Mouse (Mus musculus): ENCODE measurements around the gene Rab37. TPM values are rescaled to one million over a fixed set of nuclear protein-coding genes. Genes with fewer than 3 reads are reported as not detected.

The Rab37 gene
- total RNA-seq, 2 experiments from 2014 or later = 3.3 to 3.4 TPM

DNA sequence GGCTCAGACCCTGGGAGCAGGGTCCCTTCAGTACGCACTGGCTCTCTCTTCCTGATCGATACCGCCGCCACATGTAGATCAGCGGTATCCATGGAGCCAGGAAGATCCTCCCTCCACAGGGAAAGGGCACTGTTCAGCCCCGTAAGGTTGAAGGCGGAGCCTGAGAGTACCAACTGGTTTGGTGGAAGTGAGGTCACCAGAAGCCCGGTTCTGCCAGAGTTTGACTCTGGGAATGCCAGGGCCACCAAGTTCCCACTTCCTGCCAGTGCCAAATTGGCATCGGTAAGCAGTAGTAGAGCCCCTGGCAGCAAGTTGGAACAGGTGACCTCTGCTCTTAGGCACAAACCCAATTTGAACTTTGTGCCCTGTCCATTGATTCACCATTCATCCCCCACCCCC is 73.7 kb downstream of the Rab37 start:
- H3K4me3 ChIP-seq = peak overlapping the region; percentile 79
- TF ChIP-seq CTCF (conservative IDR thresholded peaks at IDR 0.05) = no peak
- H3K27ac ChIP-seq = peak overlapping the region; percentile 79
- DNase-seq (ENCODE audit: low spot score in 2 of 2) = peak; percentile 40 to 57

DNA sequence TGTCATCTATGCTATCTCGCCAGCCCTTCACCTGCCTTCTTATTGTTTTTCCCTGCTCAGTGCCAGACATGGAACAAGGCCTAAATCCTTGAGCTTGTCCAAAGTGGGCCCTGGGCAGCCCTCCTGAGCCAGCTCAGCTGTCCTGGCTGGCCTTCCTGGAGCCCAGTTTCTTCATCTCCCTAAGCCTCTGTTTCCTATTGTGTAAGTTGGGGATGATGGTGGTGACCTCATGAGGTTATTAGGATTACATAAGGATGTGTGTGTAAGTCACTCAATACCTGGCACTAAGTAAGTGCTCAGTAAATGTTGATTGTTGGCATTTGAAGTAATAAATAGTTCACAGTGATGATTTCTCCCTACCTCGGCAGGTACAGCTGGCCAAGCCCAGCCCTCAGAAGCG is 75.5 kb downstream of the Rab37 start:
- TF ChIP-seq CTCF (conservative IDR thresholded peaks at IDR 0.05) = no peak
- Histone ChIP-seq H3K4me3 (peak overlapping the region; percentile 79; the same call in 1 of the 2 replicates), H3K27ac (no peak overlapping the region)
- no peak for DNase-seq (ENCODE audit: low spot score in 2 of 2)

DNA sequence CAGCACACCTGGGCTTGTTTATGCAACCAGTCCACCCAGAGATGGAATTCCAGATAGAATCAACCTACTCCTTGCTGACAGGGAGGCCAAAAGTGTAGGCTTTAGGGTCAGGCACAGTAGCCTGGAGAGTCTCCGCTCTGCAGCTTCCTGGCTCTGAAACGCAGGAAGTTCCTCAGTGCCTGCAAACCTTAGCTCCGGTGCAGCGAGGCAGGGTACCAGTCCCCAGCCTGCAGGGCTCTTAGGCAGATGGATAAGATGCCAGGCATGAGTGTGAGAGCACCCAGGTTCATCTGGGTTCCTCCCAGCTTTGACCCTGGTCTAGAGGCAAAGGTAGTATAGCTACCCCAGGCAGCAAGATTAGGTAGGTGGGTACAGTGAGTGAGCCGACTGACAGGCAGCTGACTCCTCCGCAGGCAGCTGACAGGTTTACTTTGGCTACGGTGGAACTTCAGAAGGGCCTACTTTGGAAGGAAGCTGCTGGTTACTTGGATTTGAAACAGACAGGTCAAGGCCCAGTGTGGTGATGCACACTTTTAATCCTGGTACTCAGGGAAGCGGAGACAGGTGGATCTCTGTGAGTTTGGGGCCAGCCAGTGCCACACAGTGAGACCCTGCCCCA is 76.5 kb downstream of the Rab37 start:
- TF ChIP-seq CTCF (conservative IDR thresholded peaks at IDR 0.05) = no peak
- DNase-seq (ENCODE audit: low spot score in 2 of 2) = no peak
- Histone ChIP-seq H3K27ac (no peak overlapping the region), H3K4me3 (peak overlapping the region; percentile 18; the same call in 1 of the 2 replicates)

DNA sequence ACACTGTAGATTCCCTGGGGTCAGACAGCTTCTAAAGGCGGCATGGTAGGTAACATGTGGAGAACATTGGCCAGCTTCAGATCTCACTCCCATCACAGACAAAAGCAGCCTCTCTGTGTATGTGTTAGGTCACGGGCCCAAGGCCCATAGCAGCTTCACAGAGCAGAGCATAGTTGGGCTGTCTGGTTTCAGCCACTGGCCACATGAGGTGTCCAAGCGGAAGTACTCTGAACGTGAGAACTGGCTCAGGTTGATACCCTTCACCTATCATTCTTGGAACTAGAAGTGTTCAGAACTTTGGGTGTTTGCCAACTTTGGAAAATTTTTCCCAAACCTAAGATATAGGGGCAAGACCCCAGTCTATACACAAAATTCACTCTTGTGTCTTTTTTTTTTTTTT is 78.2 kb downstream of the Rab37 start:
- no peak for TF ChIP-seq CTCF (conservative IDR thresholded peaks at IDR 0.05)
- no peak for DNase-seq (ENCODE audit: low spot score in 2 of 2)
- no peak overlapping the region for H3K27ac ChIP-seq
- no peak overlapping the region for H3K4me3 ChIP-seq

DNA sequence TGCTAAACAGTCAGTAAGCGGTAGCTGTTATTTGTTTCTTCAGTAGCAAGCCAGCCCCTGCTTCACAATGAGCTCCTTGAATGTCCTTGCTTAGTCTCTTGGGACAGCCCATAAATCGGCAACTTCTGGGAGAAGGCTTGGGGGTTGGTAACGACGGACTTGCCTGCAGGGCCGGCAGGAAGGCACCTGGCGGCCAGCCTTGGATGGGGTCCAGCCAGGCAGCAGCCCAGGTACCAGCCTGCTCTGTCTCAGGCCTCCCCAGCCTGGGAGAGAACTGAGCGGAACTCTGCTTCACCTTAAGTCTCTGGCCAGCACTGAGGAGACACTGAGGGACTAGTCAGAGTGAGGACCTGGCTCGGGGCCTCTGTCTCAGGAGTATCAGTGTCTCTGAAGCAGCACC is 79.9 kb downstream of the Rab37 start:
- H3K27ac ChIP-seq = peak overlapping the region; percentile 23; the same call in 1 of the 2 replicates
- no peak for TF ChIP-seq CTCF (conservative IDR thresholded peaks at IDR 0.05)
- DNase-seq (ENCODE audit: low spot score in 2 of 2) = no peak

DNA sequence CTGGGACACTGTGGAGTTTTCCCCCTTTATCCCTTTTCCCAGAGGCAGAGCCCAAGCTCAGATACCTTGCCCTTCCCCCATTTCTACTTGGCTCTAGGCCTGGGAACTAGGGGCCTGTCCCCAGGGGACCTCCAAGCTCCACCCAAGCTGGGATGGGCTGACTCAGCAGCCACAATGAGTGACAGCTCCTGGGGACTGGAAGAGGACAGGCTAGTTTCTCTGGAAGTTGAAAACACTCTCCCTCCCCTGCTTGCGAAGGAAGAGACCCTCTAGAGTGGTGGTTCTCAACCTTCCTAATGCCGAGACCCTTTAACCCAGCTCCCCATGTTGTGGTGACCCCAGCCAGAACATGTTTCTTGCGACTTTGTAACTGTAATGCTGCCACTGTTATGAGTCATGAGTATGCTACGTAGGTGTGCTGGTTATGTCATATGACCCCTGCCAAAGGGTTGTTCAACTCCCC is 81.6 kb downstream of the Rab37 start:
- Histone ChIP-seq H3K27ac (peak overlapping the region; percentile 51; the same call in 1 of the 2 replicates), H3K4me3 (no peak overlapping the region)
- no peak for TF ChIP-seq CTCF (conservative IDR thresholded peaks at IDR 0.05)
- DNase-seq (ENCODE audit: low spot score in 2 of 2) = peak; percentile 32 to 38

More for the DNA sequence above, 79.9 kb downstream of the Rab37 start:
- H3K4me3 ChIP-seq = no peak overlapping the region

DNA sequence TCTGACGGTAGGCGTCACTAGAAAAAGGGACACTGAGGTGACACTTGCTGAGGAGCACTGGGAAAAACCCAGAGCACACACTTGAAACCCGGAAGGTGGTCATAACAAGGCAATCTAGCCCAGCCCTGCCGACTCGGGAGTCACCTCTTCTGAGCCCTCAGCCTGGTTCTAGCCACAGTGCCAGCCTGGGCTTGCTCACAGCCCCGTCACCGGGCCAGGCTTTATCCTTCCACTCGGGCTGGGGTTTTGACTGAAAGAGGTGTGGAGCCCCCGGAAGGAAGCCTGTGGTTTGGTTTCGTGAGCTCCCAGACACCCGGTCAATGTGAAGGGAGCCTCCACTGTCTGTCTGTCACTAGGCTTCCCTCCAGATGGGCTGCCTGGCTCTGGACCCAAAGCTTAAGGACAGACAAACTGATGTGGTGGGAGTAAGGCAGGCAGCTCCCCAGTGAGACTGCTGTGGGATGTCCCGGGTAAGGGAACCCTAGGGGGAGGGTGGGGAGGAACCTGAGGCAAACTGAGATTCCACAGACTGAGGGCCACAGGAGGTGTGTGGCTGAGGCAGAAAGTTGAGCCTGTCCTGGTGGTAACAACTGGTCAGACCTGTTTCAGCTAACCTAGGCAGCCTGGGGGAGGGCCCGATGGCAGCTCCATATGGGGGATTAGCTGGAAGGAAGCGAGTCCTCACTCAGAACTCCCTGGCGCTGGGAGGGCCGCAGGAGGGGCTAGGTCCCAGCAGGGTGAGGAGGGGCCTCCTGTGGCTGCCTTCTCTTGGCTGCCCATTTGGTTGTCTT is 82.5 kb downstream of the Rab37 start:
- DNase-seq (ENCODE audit: low spot score in 2 of 2) = no peak
- no peak overlapping the region for H3K4me3 ChIP-seq
- 0 out of 2 replicates have a peak overlapping the region, but pooled peaks have one; percentile 28 for H3K27ac ChIP-seq
- TF ChIP-seq CTCF (conservative IDR thresholded peaks at IDR 0.05) = no peak

DNA sequence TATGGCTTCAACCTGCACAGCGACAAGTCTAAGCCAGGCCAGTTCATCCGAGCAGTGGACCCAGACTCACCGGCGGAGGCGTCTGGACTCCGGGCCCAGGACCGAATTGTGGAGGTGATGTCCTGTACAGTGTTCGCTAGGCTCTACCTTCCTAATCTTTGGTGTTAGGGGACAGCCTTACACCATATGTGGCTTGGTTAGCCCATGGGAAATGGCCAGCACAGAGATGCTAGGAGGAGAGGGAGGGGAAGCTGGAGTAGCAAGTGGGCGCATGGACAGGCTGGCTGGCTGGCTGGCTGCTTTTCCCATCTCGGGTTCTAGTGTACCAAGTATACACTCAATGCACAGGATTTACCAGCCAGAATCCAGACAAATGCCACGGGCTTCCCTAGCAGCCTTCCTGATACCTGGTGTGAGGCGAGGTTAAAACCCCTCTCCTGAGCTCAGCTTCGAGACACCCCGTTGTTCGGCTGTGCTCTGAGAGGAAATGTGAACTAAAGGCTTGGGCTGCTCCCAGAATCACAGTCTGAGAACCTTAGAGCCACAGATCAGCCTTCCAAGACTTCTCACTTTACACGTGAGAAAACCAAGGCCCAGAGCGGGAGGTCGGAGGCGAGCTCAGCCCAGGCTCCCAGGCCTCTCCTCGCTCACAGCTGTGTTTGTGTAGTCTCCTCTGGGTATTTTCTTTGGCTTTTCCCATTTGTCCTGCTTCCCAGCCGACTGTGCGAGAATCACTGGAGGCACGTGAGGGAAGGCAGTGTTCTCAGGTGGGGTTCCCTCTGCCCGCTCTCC is 85.4 kb downstream of the Rab37 start:
- no peak for TF ChIP-seq CTCF (conservative IDR thresholded peaks at IDR 0.05)
- Histone ChIP-seq H3K4me3 (no peak overlapping the region), H3K27ac (peak overlapping the region; percentile 55; the same call in 1 of the 2 replicates)
- no peak for DNase-seq (ENCODE audit: low spot score in 2 of 2)

DNA sequence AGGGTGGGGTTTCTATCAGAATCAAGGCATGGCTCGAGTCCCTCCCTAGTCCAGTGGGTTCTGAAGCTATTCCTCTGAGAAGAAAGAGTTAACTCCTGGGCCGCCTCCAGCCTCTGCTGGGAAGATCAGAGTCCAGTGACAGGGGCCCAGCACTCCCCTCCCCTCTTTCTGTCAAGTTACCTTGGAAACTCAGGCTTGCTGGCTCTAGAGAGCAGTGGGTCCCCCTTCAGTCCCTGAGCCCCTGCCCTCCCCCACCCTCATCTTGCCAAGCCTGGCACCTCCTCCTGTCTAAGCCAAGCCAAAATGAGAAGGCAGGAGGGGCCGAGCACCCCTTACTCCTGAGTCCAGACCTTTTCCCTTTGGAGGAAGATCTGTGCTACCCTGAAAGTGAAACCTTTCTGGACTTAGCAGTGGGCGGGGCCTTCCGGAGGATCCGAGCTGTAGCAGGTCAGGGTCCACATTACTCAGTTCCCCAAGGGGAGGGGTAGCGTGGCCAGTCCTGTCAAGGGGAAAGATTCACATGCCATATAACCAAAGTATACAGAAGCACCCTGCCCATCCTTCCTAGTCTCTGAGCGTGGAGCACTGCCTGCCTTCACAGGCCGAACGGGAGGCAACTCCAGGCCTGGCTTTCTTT is 86.4 kb downstream of the Rab37 start:
- TF ChIP-seq CTCF (conservative IDR thresholded peaks at IDR 0.05) = no peak
- Histone ChIP-seq H3K4me3 (no peak overlapping the region), H3K27ac (peak overlapping the region; percentile 61)
- peak in 1 of 2 experiments; percentile 26 for DNase-seq (ENCODE audit: low spot score in 2 of 2)

DNA sequence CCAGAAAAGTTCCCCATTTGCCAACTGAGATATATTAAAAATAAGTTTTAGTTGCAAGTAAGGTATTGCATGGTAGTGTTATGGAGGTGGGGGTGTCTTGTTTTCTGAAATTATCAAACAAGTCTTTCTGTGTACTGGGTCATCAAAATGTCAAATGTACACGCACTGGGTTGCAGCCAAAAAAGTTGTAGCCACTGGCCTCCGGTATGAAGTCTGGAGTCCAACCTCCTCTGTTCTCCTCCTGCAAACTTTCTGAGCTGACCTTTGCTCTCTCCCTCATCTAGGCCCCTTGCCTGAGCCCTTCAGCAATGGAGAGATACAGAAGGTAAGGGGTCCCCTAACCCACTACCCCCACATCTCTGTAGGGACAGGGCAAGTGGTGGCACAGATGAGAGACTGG is 87.5 kb downstream of the Rab37 start:
- Histone ChIP-seq H3K4me3 (no peak overlapping the region), H3K27ac (peak overlapping the region; percentile 61; the same call in 1 of the 2 replicates)
- TF ChIP-seq CTCF (conservative IDR thresholded peaks at IDR 0.05) = no peak
- no peak for DNase-seq (ENCODE audit: low spot score in 2 of 2)

DNA sequence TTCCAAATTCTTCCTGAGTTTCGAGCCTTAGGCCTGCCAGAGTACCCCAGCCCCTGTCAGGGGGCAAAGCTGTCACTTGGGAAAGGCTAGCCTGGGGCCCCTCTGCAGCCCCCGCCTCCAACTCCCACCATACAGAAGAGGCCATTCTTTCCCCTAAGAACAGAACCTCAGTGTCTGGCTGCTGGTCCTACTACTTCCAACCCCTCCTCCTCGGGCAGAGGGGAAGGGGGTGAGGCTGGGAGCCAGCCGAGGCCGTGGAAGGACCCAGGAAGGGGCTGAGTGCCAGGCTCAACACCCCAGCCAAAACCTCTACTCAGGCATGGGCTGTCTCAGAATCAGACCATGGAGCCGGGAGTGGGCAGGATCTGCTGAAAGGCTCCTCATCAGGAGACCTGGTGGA is 88.0 kb downstream of the Rab37 start:
- Histone ChIP-seq H3K4me3 (no peak overlapping the region), H3K27ac (peak overlapping the region; percentile 61; the same call in 1 of the 2 replicates)
- TF ChIP-seq CTCF (conservative IDR thresholded peaks at IDR 0.05) = no peak
- DNase-seq (ENCODE audit: low spot score in 2 of 2) = peak; percentile 36 to 48

DNA sequence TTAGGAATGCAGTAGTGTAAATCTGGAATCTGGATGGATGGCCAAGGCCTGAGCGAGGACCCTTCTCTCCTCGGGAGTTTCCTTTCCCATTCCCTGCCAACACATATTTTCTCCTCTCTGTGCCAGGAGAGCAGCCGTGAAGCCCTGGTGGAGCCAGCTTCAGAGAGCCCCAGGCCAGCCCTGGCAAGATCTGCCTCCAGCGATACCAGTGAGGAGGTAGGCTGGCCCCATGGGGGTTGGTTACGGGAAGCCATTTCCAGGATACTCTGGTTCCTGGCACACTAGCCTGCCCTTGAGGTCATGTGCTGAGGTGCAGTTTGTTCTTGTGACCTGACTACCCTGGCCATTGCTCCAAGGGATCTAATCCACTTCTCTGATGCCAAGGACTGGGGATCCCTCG is 88.7 kb downstream of the Rab37 start:
- DNase-seq (ENCODE audit: low spot score in 2 of 2) = no peak
- Histone ChIP-seq H3K4me3 (no peak overlapping the region), H3K27ac (peak overlapping the region; percentile 62)
- no peak for TF ChIP-seq CTCF (conservative IDR thresholded peaks at IDR 0.05)
